Mouse (Mus musculus): ENCODE measurements at regions not wholly inside any gene's neighbourhood (a gene's known extent, or its start where the extent isn't known, plus 50 kb on each side); places are given as distances from the start of the nearest gene placed in this dataset.
A peak's percentile ranks its signal among the peaks of the same experiment; 100 is the strongest.

GRCm38 (mm10) chr19:14035371-14035770 is 122.0 kb downstream of the Olfr1505 start:
- DNase-seq: no peak

GRCm38 (mm10) chr19:14035785-14036184 is 122.5 kb downstream of the Olfr1505 start:
- DNase-seq: no peak

DNA sequence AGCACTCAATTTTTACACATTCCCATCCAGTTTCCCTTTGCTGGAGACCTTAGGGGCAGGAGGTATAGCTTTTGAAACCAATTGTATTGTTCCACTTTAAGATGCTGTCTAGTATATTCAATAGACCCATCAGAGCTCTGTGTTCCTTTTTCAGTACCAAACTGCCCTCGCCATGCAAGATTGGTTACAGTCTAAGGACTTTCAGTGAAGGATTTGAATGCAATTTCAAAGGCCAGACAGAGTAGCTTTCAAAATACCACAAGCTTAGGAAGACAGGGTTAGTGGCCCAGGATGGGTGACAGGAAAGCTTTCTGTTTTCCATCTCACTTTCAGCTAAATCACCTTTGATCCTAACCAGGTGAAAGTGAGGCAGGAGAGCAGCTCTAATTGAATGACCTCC is 123.4 kb downstream of the Olfr1505 start:
- DNase-seq: no peak

GRCm38 (mm10) chr19:14042753-14043152 is 129.4 kb downstream of the Olfr1505 start:
- no peak for DNase-seq

DNA sequence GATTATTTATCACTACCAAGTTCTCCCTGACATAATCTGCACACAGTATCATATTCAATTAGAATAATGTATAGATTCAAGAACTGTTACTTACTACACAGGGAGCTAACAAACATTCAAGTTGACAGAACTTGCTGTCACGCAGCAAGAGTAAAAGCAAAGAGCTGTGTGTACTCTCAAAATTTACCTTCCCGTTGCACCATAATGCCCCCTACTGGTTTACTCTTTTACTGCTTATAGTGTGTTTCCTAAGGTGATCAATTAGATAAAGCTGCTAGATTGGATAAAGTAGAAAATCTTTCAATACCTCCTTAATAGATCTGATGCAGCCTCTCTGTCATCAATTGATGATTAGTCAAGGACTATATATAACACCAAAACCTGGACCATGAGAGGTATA is 132.1 kb downstream of the Olfr1505 start:
- peak in 1 of 2 experiments; percentile 4 for DNase-seq

DNA sequence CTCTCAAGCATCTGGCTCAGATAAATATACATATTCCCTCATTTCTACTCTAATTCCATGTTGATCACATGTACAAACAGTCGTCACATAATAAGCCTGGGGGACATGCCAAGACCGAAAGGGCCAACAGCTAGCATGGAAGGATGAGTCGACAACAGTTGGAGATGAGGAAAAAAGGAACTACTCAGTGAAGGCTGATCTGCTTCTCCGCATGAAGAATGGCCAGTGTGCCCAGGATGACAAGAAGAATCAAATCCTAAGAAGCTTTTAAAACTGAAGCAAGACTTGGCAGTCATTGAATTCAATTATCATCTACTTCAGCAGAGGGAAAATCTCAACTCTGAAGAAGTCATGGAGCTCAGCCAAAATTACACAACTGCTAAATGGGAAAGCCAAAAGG is 138.7 kb downstream of the Olfr1505 start:
- DNase-seq: no peak

DNA sequence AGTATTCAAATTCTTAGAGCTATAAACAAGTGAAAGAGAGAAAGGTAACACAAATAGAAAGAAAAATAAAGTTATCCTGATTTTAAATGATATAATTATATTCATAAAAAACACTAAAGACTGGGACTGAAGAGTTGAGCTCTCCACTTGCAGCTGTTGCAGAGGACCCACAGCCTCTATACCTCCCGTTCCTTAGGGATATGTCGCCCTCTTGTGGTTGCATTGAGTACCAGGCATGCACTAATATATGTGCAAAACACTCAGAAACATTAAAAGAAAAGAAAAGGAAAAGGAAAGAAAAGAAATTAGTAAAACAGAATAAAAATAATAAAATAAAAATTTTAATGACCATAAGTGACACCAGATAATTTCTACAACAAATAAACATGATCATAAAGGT is 167.2 kb downstream of the Olfr1505 start:
- DNase-seq: peak; percentile 16 to 41

DNA sequence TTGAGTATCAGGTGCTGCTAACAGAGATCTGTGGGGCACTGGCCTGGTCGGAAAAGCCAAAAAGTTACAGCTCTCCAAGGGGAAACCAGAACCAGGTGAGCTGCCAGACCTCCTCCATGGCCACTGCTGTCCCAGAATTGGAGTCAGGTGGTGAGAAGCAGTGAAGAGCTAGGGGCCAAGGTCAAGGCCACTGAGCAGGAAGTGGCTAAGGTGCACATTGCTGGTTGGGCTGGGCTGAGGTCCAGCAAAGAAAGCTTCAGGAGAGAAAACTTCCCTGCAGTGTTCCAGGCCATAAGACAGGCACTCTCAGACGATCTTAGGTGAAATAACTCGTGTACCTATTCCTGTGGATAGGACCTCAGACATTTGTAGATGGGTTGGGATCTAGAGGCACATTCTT is 171.4 kb downstream of the Olfr1505 start:
- DNase-seq: no peak

- no peak for DNase-seq
These were observed 176.8 kb downstream of the Olfr1505 start for GRCm38 (mm10) chr19:14090106-14090505.

DNA sequence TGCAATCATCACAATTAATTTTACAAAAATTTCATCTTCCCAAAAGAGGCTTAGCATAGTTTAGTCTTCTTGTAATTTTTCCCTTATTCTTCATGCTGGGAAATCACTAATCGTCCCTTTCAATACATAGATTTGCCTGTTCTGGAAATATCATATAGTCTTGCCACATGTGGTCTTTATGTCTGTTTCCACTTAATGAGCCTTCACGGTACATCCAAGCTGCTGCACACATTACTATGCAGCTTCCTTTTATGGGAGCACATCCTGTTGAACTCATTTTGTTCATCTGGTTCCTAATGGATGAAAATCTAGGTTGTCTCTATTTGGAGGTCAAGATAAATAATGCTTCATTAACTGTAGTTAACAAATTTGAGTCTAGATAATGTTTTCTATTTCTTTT is 180.9 kb downstream of the Olfr1505 start:
- DNase-seq: no peak

DNA sequence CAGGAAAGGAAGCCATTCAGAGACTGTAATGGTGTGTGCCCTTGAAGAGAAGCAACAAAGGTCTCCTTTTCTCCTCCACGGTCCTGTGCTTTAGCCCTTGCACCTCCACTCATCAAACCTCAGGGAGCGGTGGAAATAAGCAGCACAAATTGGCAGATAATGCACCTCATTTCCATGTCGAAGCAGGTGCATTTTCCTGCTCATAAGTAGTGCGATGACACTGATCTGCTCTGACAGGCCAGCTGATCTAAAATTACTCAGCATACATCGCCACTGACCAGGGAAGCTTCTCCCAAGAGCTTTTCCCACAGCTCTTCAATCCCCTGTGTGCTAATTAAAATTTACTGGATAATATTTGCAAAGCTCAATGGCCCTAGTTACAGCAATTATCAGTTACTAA is 182.9 kb downstream of the Olfr1505 start:
- DNase-seq: no peak

- DNase-seq: no peak
These were observed 195.8 kb downstream of the Olfr1505 start for GRCm38 (mm10) chr19:14109091-14109490.

DNA sequence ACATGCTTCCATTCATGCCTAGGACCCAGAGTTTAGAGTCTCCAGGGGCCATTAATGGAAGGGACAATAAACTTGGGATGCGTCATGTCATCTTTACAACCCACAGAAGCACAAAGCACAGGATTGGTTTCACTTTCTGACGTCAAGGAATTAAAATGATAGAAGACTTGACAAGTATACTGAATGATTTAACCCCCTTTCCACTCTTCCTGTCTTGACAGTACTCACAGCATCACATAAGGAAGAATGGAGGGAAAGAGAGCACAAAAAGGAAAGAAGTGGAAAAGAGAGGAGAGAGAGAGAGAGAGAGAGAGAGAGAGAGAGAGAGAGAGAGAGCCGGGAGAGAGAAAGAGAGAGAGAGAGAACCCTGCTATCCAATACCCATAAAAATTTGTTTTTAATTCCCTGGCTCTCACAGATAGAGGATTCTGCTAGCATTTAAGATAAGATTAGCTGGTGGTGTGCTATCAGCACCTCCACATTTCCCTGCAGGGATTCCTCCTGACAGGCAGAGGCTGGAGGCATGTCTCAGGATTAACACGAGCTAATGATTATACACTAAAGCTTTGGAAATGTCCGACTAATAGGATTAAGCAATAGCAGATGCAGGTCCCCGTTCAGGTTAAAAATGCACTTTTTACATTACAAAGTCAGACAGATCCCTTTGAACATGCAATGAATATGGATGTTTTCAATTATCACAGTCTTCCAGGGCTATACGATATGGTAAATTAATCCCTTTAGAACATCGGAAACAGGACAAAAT is 210.2 kb downstream of the Olfr1505 start:
- no peak for DNase-seq

DNA sequence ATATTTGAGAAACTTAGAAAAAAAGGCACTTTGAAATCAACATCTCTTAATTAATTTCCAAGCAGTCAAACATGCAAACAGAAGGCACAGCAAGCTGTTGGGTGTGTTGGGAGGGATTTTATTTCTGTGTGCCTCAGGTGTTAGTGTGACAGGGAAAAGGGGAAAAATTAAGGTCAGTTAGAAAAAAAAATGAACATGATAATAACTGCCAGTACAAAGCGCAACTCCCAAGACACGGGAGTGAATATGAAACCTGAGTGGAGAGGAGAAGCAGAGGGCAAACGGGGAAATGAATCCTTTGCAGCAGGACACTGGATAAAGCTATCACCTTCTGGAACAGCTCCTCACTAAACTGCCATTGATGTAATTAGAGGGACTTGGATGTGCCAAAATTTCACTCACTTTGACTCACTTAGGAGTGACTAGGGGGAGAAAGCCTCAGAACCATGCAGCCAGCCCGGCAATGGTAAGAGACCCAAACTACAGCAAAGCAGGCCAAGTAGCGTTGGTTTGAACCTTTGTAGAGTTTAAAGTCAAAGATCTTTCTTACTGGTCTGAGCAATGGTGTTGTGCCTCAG is 211.0 kb downstream of the Olfr1505 start:
- no peak for DNase-seq

- DNase-seq: no peak
These were observed 211.7 kb downstream of the Olfr1505 start for GRCm38 (mm10) chr19:14124986-14125385.

- no peak for DNase-seq
These were observed 215.3 kb downstream of the Olfr1505 start for GRCm38 (mm10) chr19:14128397-14129209.

GRCm38 (mm10) chr19:14161217-14161616 is 247.9 kb downstream of the Olfr1505 start:
- no peak for DNase-seq

GRCm38 (mm10) chr19:14162773-14163172 is 249.4 kb downstream of the Olfr1505 start:
- no peak for DNase-seq

DNA sequence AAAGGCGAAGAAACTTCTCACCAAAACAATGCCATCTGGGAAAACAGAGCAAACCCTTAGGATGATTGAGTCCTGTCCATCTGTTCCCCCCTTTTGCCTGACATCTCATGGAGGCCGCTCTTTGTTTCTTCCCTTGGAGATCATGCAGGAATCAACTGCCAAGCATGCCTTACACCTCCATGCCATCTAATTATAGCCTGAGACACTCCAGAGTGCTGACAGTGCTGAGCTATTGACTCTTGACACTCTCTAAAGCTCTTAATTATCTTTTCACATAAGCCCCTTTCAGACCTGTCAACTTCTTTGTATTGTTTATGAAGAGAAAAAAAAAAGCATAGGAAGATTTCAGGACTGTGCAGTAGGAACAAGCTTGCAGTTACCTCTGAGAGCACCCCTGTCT is 252.4 kb downstream of the Olfr1505 start:
- no peak for DNase-seq

DNA sequence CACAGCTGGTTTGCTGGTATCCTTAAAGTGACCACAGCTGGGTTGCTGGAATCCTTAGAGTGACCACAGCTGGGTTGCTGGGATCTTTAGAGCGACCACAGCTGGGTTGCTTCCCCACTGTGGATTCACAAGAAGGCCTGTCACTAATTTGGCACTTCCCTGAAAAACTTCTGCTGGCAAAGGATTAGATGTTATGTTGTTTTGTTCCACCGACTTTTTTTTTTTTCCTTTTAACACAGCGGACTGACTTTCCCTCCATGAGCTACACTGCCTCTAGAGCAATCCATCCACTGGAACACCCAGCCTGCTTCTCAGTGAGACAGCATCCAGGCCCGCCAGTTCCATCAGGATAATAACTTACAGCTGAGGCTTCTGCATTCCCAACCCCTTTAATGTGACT is 266.9 kb downstream of the Olfr1505 start:
- no peak for DNase-seq

- no peak for DNase-seq
These were observed 267.6 kb downstream of the Olfr1505 start for GRCm38 (mm10) chr19:14180956-14181355.

DNA sequence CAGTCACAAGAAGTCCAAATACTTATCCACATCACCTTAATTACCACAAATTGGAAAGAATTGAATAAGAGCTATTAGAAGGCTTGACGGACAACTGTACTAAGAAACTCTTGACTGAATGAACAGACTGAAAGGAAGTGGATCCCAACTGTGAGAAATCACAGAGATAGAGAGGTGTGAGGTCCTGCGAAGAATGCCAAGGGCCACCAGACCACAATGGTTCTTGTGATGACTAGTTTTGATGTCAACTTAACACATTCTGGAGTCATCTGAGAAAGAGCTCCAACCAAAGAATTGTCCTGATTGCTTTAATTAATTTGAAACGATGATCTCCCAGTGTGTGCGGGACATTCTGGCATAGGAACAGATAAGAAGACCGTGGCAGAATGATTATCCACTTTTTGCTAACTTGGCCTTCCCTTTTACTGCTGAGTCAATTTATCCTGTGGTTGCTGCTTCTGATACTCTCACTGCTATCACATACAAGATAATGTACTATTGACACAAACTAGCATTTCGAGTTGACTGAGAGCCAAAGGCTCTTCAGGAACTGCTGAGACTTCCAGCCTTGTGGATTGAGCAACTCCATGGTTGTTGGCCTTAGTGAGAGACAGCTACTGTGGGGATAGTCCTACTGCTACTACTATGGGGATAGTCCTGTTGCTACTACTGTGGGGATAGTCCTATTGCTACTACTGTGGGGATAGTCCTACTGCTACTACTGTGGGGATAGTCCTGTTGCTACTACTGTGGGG is 268.5 kb downstream of the Olfr1505 start:
- DNase-seq: no peak
